Mouse (Mus musculus) heart, postnatal 36 days (tissue): ENCODE measurements around the gene Tapt1. TPM values are rescaled to one million over a fixed set of nuclear protein-coding genes. Genes with fewer than 3 reads are reported as not detected.

Source experiments
- DNase-seq, 2 experiments: peaks; one replicate each; pipeline ENCODE4 v3.0.0; 2021 to 2022
- intact Hi-C: fragments of 180-260 bp; cut with DNase I; formaldehyde crosslinking; loops from one replicate; pipeline ENCODE4 v1.15.1; 2025
- total RNA-seq, 2 experiments: library from RNA; stranded (reverse); gene quantifications; 2 replicates each; pipeline ENCODE4 v1.2.3; 2021

Gene Tapt1
- total RNA-seq, 2 experiments from 2014 or later, result 20.8 to 21.9 TPM

DNA sequence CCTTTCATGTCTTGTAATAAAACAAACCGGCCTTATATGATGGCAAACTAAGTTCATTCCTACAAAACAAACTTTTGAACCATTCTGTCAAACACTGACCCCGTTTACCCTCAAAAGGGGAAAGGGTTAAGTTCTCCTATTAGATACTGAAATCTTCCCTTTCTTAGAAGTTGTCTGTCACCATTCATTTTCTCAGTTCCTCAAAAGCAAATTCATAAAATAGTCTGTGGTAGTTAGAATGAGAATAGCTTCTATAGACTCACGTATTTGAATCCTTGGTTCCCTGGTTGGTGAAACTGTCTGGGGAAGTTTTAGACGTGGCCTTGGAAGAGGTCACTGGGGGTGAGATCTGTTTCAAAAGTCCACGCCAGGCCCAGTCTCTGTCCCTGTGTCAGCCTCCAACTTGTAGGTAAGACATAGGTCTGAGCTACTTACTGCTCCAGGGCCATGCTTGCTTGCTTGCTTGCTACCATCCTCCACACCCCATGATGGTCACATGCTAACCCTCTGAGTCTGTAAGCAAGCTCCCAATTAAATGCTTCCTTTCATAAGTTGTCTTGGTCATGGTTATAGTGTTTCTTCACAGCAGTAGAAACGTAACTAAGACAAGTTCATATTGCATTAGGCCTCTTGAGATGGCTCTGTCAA, 14.5 kb downstream of the Tapt1 start:
- DNase-seq, result no peak
- intact Hi-C loops, result no loop called here

DNA sequence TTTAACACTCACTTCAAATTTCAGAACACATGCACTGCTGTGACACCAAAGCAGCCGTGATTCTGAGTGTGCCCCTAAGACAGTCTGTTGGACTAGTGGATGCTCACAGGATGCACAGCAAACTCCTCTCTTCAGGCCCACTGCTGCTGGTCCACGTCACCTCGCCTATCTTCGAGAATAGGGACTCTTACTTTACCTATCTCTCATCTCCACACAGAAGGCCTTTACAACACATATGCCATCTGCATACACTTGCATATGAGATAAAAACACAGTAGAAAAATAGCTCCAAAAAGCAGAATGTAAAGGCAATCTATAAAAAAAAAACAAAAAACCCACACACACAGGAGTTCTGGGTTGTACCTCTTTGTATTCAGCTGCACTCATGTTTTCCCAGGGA, 19.1 kb downstream of the Tapt1 start:
- intact Hi-C loops, result no loop called here

DNA sequence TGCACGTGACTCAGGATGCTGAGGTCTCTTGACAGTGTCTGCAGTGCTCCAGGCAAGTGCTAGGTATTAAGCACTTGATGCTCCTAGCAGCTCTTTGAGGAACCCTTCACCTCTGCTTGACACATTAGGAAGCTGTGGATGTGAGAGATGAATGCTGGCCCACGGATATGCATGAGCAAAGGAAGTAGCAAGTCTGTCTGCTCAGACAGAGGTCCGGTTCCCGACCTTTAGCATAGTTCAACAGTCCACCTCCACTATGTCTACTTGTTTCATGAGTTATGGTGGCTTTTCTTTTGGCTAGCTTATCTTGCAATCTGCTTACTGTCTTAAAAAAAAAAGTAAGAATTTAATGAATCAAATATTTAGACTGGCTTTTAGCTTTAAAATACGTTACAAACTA, 19.8 kb downstream of the Tapt1 start:
- intact Hi-C loops, result no loop called here
- no peak for DNase-seq

More for the DNA sequence above, 19.1 kb downstream of the Tapt1 start:
- DNase-seq, result no peak

DNA sequence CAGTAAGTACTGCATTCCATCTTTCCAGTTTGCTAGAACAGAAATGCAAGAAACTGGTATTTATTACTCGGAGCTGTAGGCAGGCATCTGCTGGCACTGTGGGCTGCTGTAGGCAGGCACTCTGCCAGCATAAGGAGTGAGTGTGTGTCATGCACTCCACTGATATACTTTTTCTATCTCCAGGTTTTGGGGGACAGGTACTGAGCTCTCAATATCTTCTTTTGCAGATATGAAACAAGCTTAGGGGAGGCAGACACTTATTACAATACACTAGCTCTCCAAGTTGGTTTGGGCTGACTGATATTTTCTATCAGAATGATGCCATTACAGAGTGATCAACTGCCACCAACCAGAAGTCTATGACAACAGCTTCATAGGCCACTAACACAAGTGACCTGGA, 23.0 kb downstream of the Tapt1 start:
- intact Hi-C loops, result loop anchor here (5.0 kb wide), 1 partner anchor 156 kb away; no protein-coding TSS in a partner anchor
- DNase-seq, result no peak

DNA sequence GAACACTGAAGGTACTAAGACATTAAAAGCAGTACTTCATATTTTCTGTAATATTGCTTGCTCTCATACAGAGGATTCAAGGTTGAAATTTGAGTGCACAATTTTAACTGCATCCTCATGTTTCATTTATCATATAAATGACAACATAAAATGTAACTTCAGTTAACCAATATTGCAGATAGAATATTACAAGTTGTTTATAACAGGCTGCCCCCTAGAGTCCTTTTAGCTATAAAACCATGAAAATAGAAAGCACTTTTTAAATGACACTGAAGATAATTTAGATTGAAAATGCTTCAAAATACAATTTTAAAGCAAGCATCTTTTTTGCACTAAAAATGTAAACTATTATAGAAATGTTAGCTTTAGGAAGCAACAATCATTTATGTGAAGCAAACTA, 24.8 kb downstream of the Tapt1 start:
- intact Hi-C loops, result loop anchor here (5.0 kb wide), 1 partner anchor 154 kb away; no protein-coding TSS in a partner anchor
- no peak for DNase-seq

DNA sequence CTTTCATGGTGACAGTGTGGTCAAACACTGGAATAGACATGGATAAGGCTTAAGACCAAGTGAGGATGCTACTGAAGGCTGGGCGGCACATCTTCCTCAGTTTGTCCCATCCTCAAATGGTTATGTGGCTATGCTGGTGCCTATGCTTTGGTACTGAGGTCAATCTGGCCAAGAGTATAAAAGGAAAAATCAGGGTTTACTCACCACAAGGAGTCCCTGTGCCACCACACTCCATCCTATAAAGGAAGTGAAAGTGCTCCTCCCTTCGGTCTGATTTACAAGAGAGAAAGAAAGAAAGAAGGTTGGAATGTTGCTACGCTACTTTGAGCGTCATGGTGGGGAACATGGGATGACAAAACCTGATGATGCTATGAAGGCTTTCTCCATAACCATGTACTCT, 27.3 kb downstream of the Tapt1 start:
- intact Hi-C loops, result no loop called here
- no peak for DNase-seq

DNA sequence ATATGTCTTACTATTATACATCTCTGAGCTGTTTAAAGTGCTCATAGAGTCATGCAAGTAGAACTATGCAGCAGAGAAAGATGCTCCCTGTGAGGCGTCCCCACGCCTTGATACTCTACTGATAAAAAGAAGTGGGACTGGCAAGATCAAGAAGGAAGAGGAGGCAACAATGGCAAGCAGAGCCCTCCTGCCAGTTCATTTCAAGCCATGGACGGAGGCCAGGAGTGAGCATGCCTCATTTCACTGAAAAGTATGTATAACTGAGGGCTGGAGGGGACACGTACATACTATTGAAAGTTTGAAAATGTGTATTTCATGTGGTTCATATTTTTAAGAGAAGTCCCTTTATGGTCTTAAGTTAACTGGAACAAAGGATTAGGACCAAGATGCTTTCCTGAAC, 28.0 kb downstream of the Tapt1 start:
- DNase-seq, result no peak
- intact Hi-C loops, result no loop called here

DNA sequence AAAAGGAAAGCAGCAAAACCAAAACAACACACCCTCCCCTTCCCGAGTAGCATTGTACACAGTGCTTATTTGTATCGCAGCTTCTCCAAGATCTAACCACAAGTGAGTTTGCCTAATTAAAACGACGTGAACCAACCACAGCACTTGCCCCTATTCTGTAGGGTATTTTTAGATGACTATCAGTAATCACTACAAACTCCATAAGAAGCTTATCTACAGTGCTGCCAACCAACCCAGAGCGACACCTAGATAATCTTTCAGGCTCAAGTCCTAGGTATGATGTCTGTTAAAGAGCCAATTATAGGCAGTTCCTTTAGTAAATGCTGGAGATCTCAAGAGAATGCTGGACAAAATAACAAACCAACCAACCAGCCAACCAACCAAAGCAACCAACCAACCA, 28.6 kb downstream of the Tapt1 start:
- DNase-seq, result no peak
- intact Hi-C loops, result no loop called here

DNA sequence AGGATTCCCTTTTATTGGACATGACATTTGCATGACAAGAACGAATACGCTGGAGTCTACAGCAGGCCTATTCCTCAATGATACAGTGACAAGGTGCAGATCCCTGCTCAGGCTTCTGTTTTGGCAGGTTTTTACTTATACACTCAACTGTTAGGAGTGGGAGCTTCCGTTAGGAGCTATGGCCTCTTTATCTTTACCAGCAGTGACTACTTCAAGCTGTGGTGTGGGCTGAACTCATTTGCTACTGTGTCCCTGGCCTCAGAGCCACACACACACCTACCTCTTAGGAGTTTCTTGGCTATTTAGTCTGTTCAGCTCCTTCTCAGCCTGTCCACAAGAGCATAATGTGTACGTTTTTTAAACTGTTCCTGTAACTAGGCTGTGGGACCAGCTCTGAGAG, 30.3 kb downstream of the Tapt1 start:
- intact Hi-C loops, result no loop called here
- DNase-seq, result no peak

DNA sequence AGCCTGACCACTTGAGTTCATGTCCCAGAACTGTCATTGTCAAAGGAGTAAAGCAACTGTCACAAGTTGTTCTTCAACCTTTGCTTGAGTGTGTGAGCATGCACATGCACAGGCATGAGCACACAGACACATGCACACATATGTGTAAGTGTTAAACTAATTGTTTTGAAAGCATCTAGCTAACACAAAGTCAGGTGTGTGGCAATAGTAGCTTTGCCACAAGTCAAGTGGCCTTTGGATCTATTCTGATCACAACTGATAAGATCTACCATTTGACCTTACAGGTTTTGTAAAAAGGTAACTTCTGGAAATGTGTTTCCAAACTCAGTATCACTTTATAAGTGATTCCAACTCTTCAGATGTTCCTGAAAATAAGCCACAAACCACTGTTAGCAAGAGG, 39.1 kb downstream of the Tapt1 start:
- DNase-seq, result no peak

DNA sequence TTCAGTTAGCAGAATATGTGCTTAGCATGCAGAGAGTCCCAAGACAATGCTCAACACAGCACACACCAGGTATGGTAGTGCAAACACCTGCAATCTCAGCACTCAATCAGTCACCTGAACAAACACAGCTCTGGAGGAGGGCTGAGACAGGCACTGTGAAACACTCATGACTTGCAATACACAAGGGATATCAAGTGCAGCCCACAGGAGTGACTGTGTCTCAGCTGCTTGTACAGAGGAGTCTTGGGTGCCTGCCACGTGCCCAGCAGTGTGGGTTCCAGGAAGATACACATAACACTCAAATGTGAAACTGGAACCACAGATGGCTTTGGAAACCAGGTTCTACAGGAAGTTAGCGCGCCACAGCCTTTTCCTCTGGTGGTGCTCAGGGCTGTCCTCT, 44.8 kb downstream of the Tapt1 start:
- intact Hi-C loops, result no loop called here
- no peak for DNase-seq

More for the DNA sequence above, 39.1 kb downstream of the Tapt1 start:
- intact Hi-C loops, result no loop called here

DNA sequence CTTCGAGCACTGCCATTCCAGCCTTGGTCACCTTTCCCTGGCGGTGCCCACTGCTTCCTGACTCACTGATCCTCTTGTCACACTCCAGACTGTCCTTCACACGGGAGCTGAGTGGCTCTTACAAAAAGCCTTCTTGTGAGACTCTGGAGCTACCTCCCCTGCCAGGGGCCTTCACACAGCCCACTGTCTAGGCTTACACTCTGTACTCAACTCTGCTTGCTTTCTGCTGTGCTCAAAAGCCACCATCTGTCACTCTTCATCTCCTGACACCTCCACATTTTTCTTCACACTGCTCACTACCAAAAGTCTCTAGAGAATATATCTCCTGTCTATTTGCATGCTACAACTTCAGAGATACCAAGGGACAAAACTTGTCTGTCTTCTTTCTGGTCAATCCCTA, 46.0 kb downstream of the Tapt1 start:
- no peak for DNase-seq
- intact Hi-C loops, result no loop called here

DNA sequence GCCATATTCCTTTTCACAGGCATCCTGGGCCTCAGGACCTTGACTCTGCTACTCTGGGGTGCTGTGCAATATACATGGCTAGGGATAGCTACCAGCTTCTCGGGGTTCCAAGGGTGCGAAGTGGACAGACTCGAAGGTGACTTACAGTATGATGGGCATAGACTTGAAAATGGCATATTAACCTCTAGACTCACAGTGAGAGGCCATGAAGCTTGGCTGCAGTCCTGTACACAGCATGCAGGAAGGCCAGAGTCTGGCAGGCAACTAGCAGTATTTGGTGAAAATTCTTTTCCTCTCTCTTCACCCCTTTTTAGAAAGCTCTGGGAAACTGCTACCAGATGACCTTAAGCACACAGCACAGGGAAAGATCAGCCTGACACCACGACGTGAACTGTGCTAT, 52.4 kb downstream of the Tapt1 start:
- intact Hi-C loops, result no loop called here
- no peak for DNase-seq

DNA sequence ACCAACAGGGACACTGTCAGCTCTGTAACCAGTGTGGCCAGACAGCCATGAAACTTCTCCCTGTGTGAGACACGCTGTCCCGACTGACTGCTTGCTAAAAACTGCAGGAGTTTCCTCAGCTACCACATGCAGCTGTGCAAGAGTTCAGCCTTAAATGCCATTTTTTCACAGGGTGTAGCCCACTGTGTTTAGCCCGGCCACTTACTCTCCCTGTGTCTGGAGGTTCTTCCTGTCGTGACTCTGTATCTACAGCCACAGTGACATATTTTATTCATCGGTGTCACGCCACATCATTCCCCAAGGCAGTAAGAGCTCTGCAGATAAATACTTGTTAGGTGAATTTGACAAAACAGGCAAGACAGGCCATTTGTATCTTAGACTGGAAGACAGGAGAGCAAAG, 59.6 kb downstream of the Tapt1 start:
- no peak for DNase-seq
- intact Hi-C loops, result loop anchor here (5.0 kb wide), 2 partner anchors 100 to 120 kb away; no protein-coding TSS in a partner anchor

DNA sequence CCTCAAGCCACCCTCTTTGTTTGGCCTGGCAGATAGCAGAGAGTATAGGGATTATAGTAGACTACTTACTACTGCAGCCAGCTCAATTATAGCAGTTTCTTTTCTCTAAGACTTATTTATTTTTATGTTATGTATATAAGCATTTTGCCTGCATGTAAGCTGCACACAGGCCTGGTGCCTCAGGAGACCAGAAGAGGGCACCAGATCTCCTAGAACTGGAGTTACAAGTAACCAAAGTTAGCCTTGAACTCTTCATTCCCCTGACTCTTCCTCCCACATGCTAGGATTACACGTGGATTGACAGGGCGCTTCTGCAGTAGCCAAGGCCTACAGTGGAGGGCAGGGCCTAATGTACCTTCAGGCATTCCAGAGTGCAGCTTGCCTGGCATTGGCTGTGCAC, 60.6 kb downstream of the Tapt1 start:
- intact Hi-C loops, result loop anchor here (5.0 kb wide), 2 partner anchors 101 to 119 kb away; no protein-coding TSS in a partner anchor
- no peak for DNase-seq

DNA sequence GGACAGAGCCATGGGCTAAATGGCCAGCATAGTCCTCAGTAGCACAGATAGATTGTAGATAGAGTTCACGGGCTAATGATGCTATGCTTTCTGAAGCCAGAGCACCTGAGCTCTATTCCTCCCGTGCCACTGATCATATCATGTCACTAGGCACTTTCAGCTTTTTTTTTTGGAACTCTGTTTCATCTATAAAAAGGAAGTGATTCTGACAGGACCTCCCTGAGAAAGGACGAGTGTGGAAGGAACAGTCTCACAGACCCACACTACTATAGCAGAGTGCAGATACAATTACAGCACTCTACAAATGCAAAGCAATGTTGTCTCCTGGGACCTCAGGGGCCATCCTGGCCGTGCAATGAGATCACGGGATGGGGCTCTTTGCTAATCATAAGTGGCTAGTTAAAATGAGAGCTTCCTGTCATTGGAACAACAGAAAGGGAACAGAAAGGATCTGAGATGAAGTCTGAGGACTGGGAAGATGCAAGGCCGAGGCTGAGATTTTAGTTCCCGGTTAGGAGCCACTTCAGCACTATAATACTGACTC, 62.1 kb downstream of the Tapt1 start:
- no peak for DNase-seq
- intact Hi-C loops, result no loop called here

DNA sequence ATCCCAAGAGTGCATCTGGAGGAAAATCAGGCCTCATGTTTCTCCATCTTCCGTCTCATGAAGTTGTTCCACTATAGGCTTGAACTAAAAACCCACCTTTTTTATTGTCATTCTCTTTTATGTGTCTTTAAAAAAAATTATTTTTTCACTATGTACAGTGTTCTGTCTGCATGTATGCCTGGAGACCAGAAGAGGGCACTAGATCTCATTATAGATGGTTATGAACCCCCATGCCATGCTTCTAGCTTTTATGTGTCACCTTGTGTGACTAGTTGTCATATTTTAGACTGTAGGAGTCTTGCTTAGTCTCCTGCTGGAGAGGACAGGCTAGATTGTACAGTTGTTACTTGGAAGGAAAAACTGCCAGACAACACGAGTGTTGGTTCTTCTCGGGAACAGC, 63.1 kb downstream of the Tapt1 start:
- intact Hi-C loops, result no loop called here
- DNase-seq, result no peak

DNA sequence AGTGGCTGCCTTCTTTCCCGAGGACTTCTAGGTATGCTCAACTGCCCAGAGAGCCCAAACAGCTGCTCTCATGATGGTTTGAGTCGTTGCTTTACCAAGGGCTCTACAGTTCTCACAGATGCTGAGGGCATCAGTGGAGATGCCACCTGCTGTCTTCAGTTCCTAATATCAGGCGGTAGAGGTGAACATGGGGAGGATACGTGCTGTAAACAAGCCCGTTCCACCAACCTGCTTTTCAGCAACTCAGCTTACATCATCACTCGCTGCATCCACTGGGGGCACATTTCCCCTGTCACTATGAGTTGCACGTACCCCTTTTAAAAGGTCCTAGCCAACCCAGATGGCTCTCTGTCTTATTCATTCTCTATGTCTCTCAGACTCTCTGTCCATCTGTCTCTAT, 63.6 kb downstream of the Tapt1 start:
- no peak for DNase-seq
- intact Hi-C loops, result no loop called here

DNA sequence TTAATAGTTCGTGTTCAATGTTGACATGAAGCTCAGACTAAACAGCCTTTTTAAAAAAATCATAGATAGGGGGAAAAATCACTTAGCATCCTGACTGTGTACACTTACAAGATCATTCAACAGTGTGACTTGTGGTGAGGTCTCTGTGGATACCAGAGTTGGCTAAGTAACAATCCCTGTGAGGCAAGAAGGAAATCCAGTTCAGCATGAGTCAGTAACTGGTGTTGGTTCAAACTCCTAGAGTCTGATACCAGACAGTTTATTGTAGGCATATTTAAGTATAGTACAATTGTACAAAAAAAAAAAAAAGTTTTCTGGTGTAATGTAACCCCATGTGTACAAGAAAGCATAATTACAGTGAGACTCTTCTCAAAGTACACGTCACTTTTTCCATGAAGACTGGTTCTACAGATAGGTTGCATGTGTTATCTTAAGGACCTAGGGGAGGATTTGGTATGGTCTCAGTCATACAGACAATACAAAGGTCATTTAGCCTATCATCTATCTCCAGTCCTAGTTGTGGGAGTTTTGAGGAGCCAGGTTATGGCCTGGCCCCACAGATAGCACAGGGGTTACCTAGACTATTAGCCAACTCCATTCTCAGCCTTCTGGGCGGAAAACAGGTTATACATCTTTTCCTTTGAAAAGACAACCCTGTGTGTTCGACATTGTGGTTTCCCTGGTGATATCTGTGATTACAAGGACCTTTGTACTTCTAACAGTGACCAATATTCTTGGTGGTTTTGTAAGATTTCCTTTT, 66.6 kb downstream of the Tapt1 start:
- intact Hi-C loops, result no loop called here

DNA sequence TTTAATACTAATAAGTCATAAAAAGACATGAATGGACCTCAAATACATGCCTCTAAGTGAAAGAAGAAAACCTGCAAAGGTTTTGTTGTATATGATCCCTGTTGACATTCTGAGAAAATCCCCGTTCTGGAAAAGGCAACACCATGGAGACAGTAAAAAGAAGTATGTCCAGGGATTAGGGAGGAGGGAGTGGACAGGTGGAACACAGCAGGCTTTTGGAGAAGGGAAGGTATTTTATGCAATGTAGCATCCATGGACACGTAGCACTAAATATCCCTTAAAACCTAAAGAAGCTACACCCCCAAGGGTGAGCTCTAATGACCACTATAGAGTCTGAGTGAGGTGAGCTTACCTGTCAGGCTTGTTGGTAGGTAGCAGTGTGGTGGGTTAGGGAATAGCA, 67.2 kb downstream of the Tapt1 start:
- no peak for DNase-seq
- intact Hi-C loops, result no loop called here

More for the DNA sequence above, 66.6 kb downstream of the Tapt1 start:
- DNase-seq, result no peak

DNA sequence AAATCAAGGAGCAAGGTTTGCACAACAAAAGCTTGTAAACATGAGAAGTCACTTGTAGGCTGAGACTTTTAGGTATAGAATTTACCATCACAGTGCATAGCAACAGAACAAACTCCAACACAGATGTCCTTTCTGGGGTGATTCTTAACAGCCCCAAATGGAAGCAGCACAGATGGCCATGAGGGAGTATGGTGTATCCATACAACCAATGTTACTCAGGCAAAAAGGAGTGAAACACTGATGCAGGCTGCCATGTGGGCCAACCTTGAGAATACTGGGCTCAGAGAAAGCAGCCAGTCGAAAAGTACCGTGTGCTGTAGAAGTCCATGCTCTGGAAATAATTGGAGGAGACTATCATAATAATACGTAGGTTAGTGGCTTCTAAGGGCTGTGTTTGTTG, 68.0 kb downstream of the Tapt1 start:
- intact Hi-C loops, result no loop called here
- DNase-seq, result no peak

DNA sequence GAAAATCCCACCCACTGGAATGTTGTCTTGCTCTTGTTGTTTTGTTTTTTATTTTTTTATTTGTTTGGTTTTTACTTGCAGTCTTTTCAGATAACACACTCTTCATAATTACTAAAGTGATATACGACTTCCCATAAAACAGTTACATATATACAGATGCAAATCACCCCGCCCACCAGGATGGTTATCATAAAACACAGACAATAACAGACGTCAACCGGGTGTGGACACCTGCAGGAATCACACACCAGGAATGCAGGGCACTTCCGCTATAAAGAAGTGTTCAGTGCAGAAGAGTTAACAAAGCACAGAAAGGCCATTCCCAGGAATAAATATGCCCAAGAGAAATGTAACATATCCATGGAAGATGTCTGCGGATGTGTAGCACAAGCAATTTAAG, 68.7 kb downstream of the Tapt1 start:
- intact Hi-C loops, result no loop called here
- no peak for DNase-seq
